Mouse (Mus musculus) spleen, adult 2 months (tissue): Measurements from ENCODE around the gene Abraxas1. TPM values are rescaled to one million over a fixed set of nuclear protein-coding genes. Genes with fewer than 3 reads are reported as not detected.

Experiments used
- DNase-seq, 2 experiments: peaks; one replicate each; pipeline versions ENCODE4 v3.0.0 to v3.0.0-alpha.2; 2012 to 2021; ENCODE audit warnings: low spot score in 2 of 2, low read depth in 1 of 2
- H3K27ac ChIP-seq: fragments of 200-500 bp; 2 replicates; pipeline ENCODE4 v1.5.1; 2012; ENCODE audit warnings: low read length, inconsistent platforms; ENCODE audit not compliant: insufficient read depth
- H3K27me3 ChIP-seq: fragments of 200-500 bp; 2 replicates; pipeline ENCODE4 v1.6.1; 2012; ENCODE audit warnings: mild to moderate bottlenecking, moderate library complexity, low read length, inconsistent platforms; ENCODE audit not compliant: control insufficient read depth, insufficient read depth
- H3K36me3 ChIP-seq: fragments of 200-500 bp; 2 replicates; pipeline ENCODE4 v1.6.1; 2012; ENCODE audit warnings: mild to moderate bottlenecking, low read length, inconsistent platforms; ENCODE audit not compliant: control insufficient read depth, insufficient read depth
- H3K4me1 ChIP-seq: fragments of 200-500 bp; 2 replicates; pipeline ENCODE4 v1.6.1; 2011; ENCODE audit warnings: inconsistent platforms; ENCODE audit not compliant: control insufficient read depth, insufficient read depth, insufficient read length
- H3K4me3 ChIP-seq: fragments of 200-500 bp; 2 replicates; pipeline ENCODE4 v1.5.1; 2011; ENCODE audit warnings: mild to moderate bottlenecking, inconsistent platforms; ENCODE audit not compliant: insufficient read depth, insufficient read length; ENCODE audit errors: extremely low read depth
- CTCF ChIP-seq: fragments of 200-500 bp; IDR thresholded peaks from 2 replicates; pipeline ENCODE4 v1.5.1; 2011; ENCODE audit warnings: mild to moderate bottlenecking, inconsistent platforms; ENCODE audit not compliant: insufficient read depth, insufficient read length, insufficient replicate concordance; ENCODE audit errors: extremely low read depth
- POLR2A ChIP-seq: fragments of 200-500 bp; IDR thresholded peaks from 2 replicates; pipeline ENCODE4 v1.6.1; 2011; ENCODE audit warnings: low read depth, low read length, inconsistent platforms
- WGBS: fragments of 180-500 bp; shearing (Covaris S2); methylation state at CpG from one replicate; pipeline ENCODE4 v1.1.7; 2018; 5-methylcytosine and 5-hydroxymethylcytosine counted together
- polyA plus RNA-seq: library from polyadenylated mRNA; depleted of rRNA; stranded (reverse); fragments of >200 nt; gene quantifications from 2 replicates; pipeline ENCODE4 v1.2.3, GENCODE M21; 2012; rRNA removed

Gene Abraxas1
- polyA plus RNA-seq, 1 experiment: 2.3 TPM

GRCm38 (mm10) chr5:100766026-100766425, 54.7 kb downstream of the Abraxas1 start:
- DNase-seq: no peak
- peaks cover 34% of the 10 kb centered on the region for H3K36me3 ChIP-seq
- no peak overlapping the region for H3K4me3 ChIP-seq
- 97% methylated on average over 7 of the region's 7 CpGs for WGBS
- no peak for TF ChIP-seq POLR2A
- no peak for TF ChIP-seq CTCF
- H3K27ac ChIP-seq: no peak overlapping the region
- H3K27me3 ChIP-seq: no peaks in the 10 kb centered on the region
- no peaks in the 10 kb centered on the region for H3K4me1 ChIP-seq

GRCm38 (mm10) chr5:100761736-100762135, 59.0 kb downstream of the Abraxas1 start:
- WGBS: 94% methylated on average over 7 of the region's 7 CpGs
- peaks cover 21% of the 10 kb centered on the region for H3K36me3 ChIP-seq
- no peak for TF ChIP-seq CTCF
- TF ChIP-seq POLR2A: no peak
- no peak for DNase-seq
- H3K4me1 ChIP-seq: no peaks in the 10 kb centered on the region
- no peak overlapping the region for H3K27ac ChIP-seq
- H3K27me3 ChIP-seq: no peaks in the 10 kb centered on the region
- no peak overlapping the region for H3K4me3 ChIP-seq

- no peak overlapping the region for H3K27ac ChIP-seq
- no peak for TF ChIP-seq CTCF
- TF ChIP-seq POLR2A: no peak
- no peak for DNase-seq
- H3K4me3 ChIP-seq: no peak overlapping the region
- no peaks in the 10 kb centered on the region for H3K4me1 ChIP-seq
- H3K27me3 ChIP-seq: no peaks in the 10 kb centered on the region
- H3K36me3 ChIP-seq: peaks cover 16% of the 10 kb centered on the region
- WGBS: 95% methylated on average over 10 of the region's 10 CpGs
Observed at GRCm38 (mm10) chr5:100760049-100760663, 60.6 kb downstream of the Abraxas1 start.

GRCm38 (mm10) chr5:100758121-100758520, 62.6 kb downstream of the Abraxas1 start:
- TF ChIP-seq POLR2A: no peak
- no peak for TF ChIP-seq CTCF
- no peak for DNase-seq
- H3K36me3 ChIP-seq: peaks cover 3% of the 10 kb centered on the region

More at GRCm38 (mm10) chr5:100758121-100758520, 62.6 kb downstream of the Abraxas1 start:
- H3K4me3 ChIP-seq: no peak overlapping the region
- 94% methylated on average over 5 of the region's 5 CpGs for WGBS
- no peaks in the 10 kb centered on the region for H3K4me1 ChIP-seq
- no peaks in the 10 kb centered on the region for H3K27me3 ChIP-seq
- no peak overlapping the region for H3K27ac ChIP-seq

Other genes starting within 250 kb of the Abraxas1 start
- gene Plac8, start 248.7 kb downstream of the Abraxas1 start, polyA plus RNA-seq: 322 and 350 TPM in 2 replicates
- gene Coq2, start 145.8 kb downstream of the Abraxas1 start, polyA plus RNA-seq: 43.1 and 84.8 TPM in 2 replicates
- 7.3 and 22.2 TPM in 2 replicates for gene Hpse, start 101.2 kb downstream of the Abraxas1 start, polyA plus RNA-seq
- gene Helq, start 22.4 kb downstream of the Abraxas1 start, polyA plus RNA-seq: 7.2 and 8.8 TPM in 2 replicates
- 4.6 and 7.0 TPM in 2 replicates for gene Mrps18c, start 22.3 kb downstream of the Abraxas1 start, polyA plus RNA-seq
- gene Gpat3, start 24.7 kb upstream of the Abraxas1 start, polyA plus RNA-seq: 1.1 and 1.4 TPM in 2 replicates